Mouse (Mus musculus) myocyte (in vitro differentiated cells): ENCODE measurements around the gene Tmem255b.

Experiments
- CEBPB ChIP-seq: IDR thresholded peaks from 2 replicates; pipeline ENCODE4 v1.6.1; 2011; ENCODE audit warnings: mild to moderate bottlenecking, moderate library complexity; ENCODE audit not compliant: poor library complexity, insufficient read depth, severe bottlenecking
- E2F4 ChIP-seq: IDR thresholded peaks from one replicate; pipeline ENCODE4 v1.6.1; 2011; ENCODE audit warnings: mild to moderate bottlenecking, control low read depth, moderate library complexity; ENCODE audit not compliant: insufficient read depth
- MAX ChIP-seq: IDR thresholded peaks from one replicate; pipeline ENCODE4 v1.6.1; 2011; ENCODE audit warnings: low read depth, mild to moderate bottlenecking, control low read depth
- MYOD1 ChIP-seq, 3 experiments: IDR thresholded peaks; one replicate each; pipeline ENCODE4 v1.6.1; 2011; ENCODE audit warnings: control low read depth in 2 of 3, low read depth in 2 of 3, mild to moderate bottlenecking in 2 of 3, moderate library complexity in 1 of 3; ENCODE audit not compliant: insufficient read length in 2 of 3, control insufficient read depth in 1 of 3
- MYOG ChIP-seq, 3 experiments: IDR thresholded peaks; one replicate each; pipeline ENCODE4 v1.6.1; 2011; ENCODE audit warnings: control low read depth in 2 of 3, low read depth in 2 of 3, mild to moderate bottlenecking in 2 of 3; ENCODE audit not compliant: insufficient read length in 2 of 3, control insufficient read depth in 1 of 3, insufficient read depth in 1 of 3
- POLR2A ChIP-seq: IDR thresholded peaks from one replicate; pipeline ENCODE4 v1.6.1; 2011; ENCODE audit warnings: low read depth, mild to moderate bottlenecking, control low read depth, moderate library complexity; ENCODE audit not compliant: insufficient read length
- POLR2AphosphoS2 ChIP-seq: IDR thresholded peaks from one replicate; pipeline ENCODE4 v1.6.1; 2011; ENCODE audit warnings: low read depth, control low read depth; ENCODE audit not compliant: insufficient read length
- REST ChIP-seq: IDR thresholded peaks from one replicate; pipeline ENCODE4 v1.6.1; 2011; ENCODE audit warnings: mild to moderate bottlenecking, control low read depth, moderate library complexity; ENCODE audit not compliant: insufficient read depth, insufficient read length
- SRF ChIP-seq: IDR thresholded peaks from one replicate; pipeline ENCODE4 v1.6.1; 2011; ENCODE audit warnings: low read depth; ENCODE audit not compliant: control insufficient read depth, insufficient read length
- TCF12 ChIP-seq: IDR thresholded peaks from one replicate; pipeline ENCODE4 v1.6.1; 2011; ENCODE audit warnings: mild to moderate bottlenecking, control low read depth; ENCODE audit not compliant: poor library complexity, insufficient read depth, severe bottlenecking
- TCF3 ChIP-seq: IDR thresholded peaks from one replicate; pipeline ENCODE4 v1.6.1; 2011; ENCODE audit warnings: low read depth, control low read depth; ENCODE audit not compliant: insufficient read length
- USF1 ChIP-seq: IDR thresholded peaks from one replicate; pipeline ENCODE4 v1.6.1; 2011; ENCODE audit warnings: low read depth, mild to moderate bottlenecking, control low read depth, moderate library complexity

DNA sequence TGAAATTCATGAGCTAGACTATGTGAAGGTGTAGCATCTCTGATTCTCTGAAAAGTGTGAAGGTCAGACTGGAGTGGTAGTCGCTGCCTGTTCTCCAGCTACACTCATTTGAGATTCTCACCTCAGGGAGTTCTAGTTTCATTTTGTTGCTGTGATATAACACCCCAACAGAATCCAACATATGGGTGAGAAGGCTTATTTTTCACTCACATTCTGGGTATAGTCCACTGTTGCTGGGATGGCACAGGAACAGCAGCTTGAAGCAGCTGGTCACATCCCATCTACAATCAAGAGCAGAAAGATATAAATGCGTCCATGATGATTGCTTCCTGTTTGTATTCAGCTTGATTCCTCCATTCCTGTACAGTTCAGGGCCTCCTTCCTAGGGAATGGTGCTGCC lies 7.2 kb downstream of the Tmem255b start:
- no peak for TF ChIP-seq E2F4
- TF ChIP-seq USF1 = no peak
- TF ChIP-seq MYOG (IDR thresholded peaks at IDR 0.05; ENCODE audit: control insufficient read depth in 1 of 3, insufficient read depth in 1 of 3, insufficient read length in 2 of 3, low read depth in 2 of 3) = no peak
- no peak for TF ChIP-seq POLR2A
- no peak for TF ChIP-seq MYOD1 (IDR thresholded peaks at IDR 0.05; ENCODE audit: control insufficient read depth in 1 of 3, insufficient read length in 2 of 3, low read depth in 2 of 3)
- no peak for TF ChIP-seq TCF12
- no peak for TF ChIP-seq POLR2AphosphoS2
- TF ChIP-seq MAX = no peak
- no peak for TF ChIP-seq TCF3
- no peak for TF ChIP-seq CEBPB
- TF ChIP-seq SRF = no peak
- TF ChIP-seq REST = no peak
